Mouse (Mus musculus): ENCODE measurements around the gene Ing2. TPM values are rescaled to one million over a fixed set of nuclear protein-coding genes. Genes with fewer than 3 reads are reported as not detected.

Gene Ing2
- 10 to 100 TPM; 26.4 to 29.4 TPM for total RNA-seq (2021)
- long read RNA-seq, experiment 1, transcript Ing2-201 (2 exons, 2,812 nt) = major isoform, 21 of 29 reads
- long read RNA-seq, experiment 1, partial matches to known transcripts = 0 of 29 reads
- long read RNA-seq, experiment 1, other reads (novel, unspliced or antisense) = 8 of 29 reads
- long read RNA-seq, experiment 2, transcript Ing2-201 (2 exons, 2,812 nt) = major isoform, 53 of 56 reads
- long read RNA-seq, experiment 2, partial matches to known transcripts = 0 of 56 reads
- long read RNA-seq, experiment 2, other reads (novel, unspliced or antisense) = 3 of 56 reads

DNA sequence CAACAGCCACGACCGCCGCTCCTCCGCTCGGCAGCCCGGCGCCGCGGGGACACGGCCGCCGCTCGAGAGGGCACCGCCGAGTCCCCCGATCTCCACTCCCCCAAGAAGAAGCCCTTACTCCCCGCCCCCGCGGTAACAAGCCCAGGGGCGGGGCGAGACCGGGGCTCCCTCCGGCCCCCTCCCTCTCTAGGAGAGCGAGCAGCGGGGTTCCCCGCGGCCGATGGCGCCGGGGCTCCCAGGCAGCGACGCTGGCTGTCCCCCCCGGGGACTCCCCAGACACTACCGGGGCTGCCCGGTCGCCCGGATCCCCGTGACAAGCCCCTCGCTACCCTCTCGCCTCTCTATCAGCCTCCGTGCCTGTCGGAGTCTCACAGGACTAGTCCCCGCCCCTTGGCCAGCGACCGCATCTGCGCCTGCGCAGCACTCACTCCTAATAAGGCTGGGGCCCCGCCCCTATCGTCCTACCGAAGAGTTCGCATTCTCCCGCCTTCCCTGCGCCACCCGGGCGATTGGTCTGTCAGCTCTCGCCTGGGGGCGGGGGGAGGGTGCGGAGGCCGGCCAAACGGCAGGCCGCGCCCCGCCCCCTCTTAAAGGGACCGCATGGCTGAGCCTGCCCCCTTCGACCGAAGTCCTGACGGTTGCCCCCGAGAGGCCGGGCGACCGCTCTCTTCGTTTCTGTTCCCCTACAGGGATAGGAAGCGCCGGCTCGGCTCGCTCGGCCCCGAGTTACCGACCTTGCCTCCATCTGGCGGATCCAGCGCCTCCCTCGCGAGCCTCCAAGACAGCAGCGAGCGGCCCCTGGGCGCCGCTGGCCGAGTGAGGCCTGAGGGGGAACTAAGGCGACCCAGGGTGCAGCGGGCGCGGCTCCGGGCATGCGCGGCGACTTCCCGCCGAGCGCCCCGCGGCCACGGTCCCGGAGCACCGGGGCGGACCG lies at the start of gene Ing2:
TSS of gene Ing2 (minus strand) at position 780 of the 934 bp plus-strand sequence.
- peak; percentile 99 to 100 for DNase-seq (ENCODE audit: low spot score in 2 of 2)

DNA sequence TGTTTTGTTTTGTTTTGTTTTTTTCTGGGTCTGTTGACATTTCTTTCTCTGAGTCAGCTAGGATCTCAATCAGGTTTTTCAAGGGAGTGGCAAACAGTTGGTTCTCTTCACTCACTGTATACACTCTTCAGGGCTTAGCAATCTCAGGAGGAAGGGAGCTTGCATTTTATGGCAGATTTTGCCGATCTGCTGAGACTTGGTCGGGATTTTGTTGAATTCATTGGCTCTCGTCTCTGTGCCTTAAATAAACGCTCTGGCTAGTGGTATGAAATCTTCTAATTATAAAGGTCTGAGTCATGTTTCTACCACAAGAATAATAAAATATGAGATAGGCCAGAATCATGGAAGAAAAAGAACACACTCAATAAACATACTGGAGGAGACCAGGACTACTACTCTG lies 46.3 kb upstream of the Ing2 start:
- no peak for DNase-seq (ENCODE audit: low spot score in 2 of 2)

DNA sequence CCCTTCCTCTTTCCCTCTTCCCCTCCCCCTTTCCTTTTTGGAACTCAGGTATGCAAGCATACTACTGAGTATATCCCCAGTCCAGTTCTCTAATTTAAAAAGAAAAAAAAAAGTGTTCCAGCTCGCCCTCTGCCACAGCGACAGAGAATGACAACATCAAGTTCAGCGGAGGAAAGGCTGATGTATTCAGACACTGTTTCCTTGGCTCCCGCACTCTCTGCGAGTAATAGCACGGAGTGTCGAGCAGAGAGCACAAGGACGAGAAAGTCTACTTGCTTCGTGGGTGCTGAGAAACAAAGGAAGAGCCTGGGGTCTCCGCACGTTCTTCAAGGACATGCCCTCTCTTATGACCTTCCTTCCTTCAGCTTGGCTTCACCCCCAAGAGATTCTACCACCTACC lies 43.3 kb upstream of the Ing2 start:
- no peak for DNase-seq (ENCODE audit: low spot score in 2 of 2)

DNA sequence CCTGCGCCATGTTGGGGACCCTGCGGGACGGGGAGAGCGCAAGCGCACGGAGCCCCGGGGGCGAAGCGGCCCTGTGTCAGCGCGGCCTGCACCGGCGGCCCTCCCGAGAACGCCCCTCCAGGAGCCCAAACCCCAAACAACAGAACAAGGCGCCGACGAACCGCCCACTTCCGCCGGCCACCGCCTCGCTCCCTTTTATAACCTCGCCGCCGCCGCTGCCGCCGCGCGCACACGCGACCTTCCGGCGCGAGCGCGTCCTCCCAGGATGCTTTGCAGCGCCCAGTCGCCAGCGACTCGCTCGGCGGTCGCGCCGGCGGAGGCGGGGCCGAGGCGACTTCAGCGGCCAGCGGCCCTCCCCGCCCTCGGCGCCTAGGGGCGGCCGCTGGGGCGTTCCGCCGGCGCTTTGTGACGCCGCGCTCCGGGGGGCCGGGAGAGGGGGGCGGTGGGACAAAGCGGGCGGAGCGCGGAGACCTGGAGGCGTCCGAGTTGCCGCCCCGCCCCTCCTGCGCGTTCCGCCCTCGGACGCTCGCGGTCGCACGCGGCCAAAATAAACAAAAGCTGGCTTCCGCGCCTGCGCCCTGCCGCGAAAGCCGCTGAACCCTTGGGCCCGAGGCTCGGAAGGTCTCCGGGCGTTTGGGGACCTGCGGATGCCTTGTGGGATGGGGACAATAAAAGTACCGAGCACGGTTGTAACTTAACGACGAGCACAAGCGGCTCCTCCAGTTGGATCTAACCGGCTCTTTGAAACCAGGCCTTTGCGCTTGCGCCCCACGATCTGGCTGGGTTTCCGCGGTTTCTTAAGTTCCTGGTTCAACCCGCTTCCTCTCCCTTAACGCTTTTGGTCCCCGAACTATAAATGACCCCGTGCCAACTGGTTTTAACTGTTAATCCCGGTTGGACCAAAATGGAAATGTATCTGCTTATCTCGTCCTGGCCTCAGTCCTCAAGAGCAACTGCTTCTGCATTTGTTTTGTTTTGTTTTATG lies 38.7 kb upstream of the Ing2 start, which contains the start of gene Cdkn2aip:
TSS of gene Cdkn2aip (minus strand) at position 172 of the 985 bp plus-strand sequence.
- peak; percentile 88 to 91 for DNase-seq (ENCODE audit: low spot score in 2 of 2)

DNA sequence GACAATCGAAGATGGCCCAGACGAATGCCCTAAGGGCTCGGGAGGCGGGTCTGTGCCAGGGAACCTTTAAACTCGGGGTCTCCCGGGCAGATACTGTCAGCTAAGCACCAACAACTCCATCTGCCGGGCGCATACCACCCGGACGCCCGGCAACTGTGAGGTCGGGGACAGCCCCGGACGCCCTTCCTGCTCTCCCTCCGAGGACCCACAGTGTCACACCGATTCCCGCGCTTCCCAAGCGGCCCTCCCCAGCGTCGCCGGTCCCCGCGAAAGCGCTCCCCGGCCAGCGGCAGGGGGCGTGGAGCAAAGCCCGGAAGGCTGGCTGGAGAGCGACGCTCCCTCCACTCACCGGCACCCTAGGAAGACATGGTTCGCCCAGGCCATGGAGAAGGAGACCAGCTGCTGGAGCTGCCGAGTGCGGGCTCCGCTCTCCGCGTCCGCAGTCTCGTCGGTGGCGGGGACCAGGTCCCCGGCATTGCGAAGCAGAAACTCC lies 37.9 kb upstream of the Ing2 start:
- DNase-seq (ENCODE audit: low spot score in 2 of 2) = peak; percentile 7 to 35

DNA sequence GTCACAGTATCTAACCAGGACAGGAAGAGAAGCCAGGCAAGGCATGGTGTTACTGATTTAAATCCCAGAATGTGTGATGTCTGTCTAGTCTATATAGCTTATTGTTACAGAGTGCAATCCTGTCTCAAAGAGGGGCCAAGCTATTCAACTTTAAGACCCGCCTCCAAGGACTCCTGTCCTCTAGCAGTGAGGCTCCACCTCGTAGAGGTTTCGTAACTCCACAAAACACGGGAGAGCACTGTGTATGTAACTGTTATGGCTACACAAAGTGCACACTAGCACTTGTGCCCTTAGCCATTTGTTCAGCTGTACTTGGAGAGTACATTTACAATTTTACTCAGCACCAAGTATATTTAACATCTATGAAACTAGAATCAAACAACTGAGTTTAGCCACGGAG lies 32.8 kb upstream of the Ing2 start:
- DNase-seq (ENCODE audit: low spot score in 2 of 2) = no peak

DNA sequence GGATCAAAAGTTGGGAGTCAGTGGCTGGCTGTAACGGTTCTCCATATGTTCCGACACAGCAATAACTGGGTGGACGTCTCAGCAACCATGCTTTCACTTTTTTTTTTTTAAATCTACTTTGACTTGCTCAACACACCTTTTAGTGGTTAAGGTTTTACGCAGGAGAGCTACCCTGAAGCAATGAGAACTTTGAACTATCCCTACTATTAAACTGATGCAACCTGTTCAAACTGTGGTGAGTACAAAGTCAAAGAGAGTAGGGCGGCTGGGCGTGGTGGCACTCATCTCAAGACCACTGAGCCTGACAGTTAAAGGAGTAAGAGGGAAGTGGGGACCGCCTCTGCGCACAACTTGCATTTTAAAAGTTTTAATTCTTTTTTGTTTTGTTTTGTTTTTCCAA lies 31.4 kb upstream of the Ing2 start:
- no peak for DNase-seq (ENCODE audit: low spot score in 2 of 2)

DNA sequence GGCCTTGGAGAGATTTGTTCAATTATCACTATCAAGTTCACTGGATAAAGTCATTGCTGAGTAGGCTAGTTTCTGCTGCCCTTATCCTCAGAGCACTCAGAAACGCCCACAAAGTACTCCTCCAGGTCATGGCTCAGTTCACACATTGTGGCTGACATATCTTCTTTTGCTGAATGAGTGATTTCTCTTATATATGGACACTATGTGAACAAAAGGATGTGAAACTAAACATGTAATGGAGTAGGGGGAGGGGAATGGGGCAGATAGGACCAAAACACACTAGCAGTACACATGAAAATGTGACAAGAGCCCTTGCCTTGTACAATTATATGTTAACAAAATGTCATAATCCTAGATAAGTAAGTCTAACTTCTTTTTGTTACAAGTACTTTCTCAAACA lies 27.0 kb upstream of the Ing2 start:
- no peak for DNase-seq (ENCODE audit: low spot score in 2 of 2)

DNA sequence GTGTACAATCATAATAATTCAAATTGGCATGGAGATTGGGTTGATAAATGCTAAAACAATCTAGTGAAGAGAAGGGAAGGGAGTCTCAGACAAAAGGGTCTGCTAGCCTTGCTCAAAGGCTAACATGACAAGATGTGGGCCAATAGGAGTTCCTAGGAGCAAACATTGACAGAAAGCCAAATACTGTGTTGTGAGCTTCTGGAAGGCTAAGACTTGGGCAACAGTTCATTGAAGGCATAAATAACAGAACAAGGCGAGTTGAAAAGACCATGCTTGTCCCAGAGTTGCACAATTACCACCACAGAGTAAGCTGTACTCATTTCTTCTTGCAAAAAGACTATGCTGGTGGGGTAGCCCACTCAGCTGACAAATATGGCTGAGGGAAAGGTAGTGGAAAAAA lies 22.3 kb upstream of the Ing2 start:
- DNase-seq (ENCODE audit: low spot score in 2 of 2) = no peak

DNA sequence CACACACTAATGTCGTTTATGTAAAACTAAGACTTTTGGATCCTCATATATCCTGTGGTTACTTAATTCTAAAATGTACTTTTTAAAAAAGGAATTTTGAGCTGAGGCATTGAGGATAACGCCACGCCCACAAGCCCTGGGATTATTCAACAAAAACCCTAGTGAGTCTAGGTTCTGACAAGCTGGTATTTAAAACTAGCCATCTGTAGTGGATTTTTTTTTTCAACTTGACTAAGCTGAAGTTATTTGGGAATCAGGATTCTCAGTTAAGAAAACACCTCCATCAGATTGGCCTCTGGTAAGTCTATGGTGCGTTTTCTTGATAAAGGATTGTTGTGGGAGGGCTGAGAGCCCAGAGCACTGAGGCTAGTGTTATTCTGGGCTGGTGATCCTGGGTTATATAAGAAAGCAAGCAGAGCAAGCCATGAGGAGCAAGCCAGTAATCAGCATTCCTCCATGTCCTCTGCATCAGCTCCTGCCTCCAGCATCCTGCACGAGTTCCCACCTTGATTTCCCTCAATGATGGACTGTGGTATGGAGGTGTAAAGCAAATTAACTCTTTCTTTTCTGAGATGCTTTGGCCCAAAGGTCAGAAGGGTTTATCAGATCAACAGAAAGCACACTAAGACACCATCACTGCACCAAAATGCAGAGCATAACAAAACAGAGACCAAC lies 20.2 kb upstream of the Ing2 start:
- no peak for DNase-seq (ENCODE audit: low spot score in 2 of 2)

DNA sequence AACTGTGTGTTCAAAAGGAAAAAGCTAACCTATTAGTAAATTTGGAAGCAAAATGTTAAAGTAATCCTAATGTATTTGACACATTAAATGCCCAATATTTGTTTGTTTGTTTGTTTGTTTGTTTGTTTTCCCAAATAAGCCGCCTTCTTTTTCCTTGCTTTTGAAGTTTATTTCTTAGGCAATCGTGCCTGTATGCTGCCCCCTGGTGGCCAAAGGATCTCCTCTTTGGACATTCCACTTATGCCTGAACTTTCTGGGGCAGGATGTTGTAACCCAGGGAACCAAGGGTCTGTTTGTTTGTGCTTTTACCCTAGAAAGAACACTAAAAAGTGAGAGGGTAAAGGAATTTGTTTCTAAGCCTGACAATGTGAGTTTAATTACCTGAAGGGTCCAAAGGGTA lies 17.8 kb upstream of the Ing2 start:
- DNase-seq (ENCODE audit: low spot score in 2 of 2) = peak; percentile 51 to 65

DNA sequence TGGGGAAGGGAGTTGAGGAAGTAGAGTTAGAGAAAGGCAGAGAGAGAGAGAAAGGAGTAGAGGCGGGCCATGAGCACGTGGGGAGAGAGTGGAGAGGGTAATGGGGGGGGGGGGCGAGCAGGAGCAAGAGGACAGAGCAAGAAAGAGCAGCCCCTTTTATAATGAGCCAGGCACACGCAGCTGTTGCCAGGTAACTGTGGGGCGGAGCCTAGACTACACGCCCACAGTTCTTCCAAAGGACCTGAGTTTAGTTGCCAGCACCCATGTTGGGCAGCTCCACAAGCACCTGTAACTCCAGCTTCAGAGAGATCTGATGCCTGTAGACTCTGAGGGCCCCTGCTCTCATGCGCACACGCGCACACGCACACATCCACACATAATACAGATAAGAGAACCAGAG lies 16.5 kb upstream of the Ing2 start:
- no peak for DNase-seq (ENCODE audit: low spot score in 2 of 2)

DNA sequence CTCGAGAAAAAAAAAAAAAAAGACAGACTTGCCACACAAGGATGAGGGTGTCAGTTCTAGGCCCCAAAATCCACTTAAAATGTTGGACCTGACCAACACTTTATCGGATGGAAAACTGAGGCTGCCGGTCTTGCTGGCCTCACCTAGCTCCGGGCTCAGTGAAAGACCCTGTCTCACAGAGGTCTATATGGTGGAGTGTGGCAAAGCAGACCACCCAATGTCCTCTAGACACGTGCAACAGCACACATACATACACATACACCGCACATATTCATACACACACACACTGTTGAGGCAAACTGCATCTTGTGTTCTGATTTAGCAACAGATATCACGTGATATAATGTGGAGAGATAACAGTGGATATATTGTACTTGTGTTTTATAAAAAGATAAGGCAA lies 15.9 kb upstream of the Ing2 start:
- DNase-seq (ENCODE audit: low spot score in 2 of 2) = no peak

DNA sequence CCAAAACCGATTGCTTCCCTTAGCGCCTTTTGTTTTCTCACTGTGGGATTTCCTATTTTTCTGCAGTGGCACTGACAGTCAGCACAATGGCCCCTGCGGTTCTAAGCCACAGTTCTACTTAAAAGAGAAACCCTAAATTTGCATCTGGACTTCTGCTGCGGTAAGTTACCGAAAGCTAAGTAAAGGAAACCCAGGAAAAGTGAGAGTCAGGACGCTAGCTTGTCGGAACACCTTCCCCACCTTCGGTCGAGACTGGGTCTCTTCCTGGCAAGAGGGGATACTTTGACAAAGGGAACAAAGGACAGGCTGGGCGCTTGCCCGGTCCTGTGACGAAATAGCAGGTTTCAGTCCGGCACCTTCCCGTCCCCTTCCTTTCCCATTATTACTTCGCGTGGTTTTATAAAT lies 15.3 kb upstream of the Ing2 start:
- no peak for DNase-seq (ENCODE audit: low spot score in 2 of 2)

DNA sequence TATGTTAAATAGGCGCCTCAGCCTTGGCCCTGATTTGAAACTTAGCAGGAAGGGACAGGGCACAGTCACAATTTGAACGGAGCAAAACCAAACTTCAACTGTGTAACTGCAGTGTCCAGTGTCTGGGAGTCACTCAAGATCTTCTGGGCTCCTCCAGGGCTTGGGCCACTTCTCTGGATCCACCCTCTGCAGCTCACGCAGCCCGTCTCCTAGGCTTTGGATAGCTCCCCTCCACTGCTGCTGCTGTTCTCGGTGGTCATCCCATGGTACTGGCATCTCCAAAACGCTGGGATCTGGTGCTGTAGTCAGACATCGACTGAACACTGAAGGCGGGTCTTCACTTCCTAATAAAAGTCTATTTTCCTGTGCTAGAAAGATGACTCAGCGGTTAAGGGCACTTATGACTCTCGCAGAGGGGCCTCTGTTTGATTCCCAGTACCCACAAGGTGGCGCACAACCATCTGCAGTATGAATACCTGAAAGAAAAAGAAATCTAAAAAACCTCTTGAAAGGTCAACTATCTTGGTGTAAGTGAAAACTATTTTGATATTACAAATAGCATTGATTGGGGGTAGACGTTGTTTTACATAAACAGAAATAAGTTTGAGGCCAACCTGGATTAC lies 14.5 kb upstream of the Ing2 start:
- DNase-seq (ENCODE audit: low spot score in 2 of 2) = no peak

DNA sequence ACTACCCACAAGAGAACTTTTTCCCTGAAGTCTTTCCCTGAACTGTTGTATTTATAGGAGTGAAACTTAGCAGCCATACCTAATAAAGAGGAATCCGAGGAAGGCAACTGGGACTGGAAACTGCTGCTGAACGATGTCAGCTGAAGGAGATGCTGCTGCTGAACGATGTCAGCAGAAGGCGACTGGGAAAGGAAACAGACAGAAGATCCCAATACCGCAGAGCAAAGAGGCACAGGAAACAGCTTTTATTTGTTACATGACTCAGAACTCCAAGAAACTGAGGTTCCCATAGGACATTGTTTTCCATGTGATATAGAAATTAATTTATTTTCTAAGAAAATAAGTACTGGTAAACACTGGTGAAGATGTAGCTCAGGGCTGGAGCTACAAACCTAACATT lies 9.1 kb upstream of the Ing2 start:
- DNase-seq (ENCODE audit: low spot score in 2 of 2) = no peak

DNA sequence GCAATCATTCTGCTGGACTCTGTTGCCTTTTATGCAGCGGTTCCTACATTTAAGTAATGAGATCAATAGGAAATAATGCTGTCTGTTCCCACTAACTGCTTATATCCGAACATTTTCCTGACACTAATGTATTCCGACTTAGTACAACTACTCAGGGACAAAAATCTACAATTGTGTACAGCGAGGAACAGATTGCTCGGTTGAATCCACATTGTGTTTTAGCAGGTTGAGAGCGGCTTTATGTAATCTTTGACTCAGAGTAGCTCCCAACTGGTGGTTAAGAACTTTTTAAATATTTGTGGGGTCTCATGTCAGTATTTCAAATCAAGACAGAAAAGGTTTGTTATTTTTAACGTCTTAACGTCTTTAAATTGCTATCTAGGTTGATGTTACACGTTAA lies 8.6 kb upstream of the Ing2 start:
- no peak for DNase-seq (ENCODE audit: low spot score in 2 of 2)

DNA sequence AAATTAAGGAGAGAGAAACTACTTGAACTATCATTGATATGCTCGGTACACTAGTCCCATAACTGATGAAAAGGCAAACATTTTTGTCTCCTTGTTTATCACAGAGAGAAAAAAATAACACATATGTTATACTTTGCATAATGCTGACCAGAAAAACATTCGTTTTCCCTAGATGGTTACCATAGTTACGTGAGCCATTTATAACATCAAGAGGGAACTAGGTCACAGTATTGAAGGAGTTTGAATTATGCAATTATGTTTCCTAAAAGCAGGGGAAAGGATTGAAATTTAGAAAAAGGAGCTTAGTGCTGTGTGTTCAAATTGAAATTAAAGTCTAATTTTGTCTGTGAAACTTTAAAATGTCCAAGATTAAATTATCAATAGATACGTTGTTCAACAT lies 5.0 kb upstream of the Ing2 start:
- DNase-seq (ENCODE audit: low spot score in 2 of 2) = no peak

DNA sequence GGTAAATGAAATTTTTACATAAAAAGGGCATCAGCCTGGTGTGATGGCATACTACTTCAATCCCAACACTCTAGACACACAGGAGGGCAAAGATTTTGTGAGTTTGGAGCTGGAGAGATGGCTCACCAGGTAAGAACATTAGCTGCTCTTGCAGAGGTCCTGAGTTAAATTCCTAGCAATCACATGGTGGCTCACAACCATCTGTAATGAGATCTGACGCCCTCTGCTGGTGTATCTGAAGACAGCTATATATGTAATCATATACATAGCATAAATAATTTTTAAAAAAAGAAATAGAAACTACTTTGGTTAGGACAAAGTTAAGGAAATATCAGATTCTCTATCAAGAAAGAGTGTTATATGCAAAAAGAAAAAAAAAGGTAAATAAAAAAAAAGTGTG lies 4.2 kb upstream of the Ing2 start:
- no peak for DNase-seq (ENCODE audit: low spot score in 2 of 2)

DNA sequence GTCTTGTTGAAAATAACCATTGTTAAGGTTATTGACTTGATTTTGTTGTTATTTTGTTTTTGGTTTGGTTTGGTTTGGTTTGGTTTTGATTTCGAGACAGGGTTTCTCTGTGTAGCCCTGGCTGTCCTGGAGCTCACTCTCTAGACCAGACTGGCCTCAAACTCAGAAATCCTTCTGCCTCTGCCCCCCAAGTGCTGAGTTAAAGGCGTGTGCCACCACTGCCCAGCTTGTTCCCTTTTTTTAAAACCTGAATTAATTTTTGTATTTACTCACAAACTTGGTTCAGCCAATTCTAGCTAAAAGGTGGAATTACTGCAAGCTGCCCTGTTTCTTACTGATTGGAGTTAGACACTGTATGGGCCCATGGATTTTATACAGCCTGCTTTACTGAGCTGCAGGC lies 1.3 kb upstream of the Ing2 start:
- no peak for DNase-seq (ENCODE audit: low spot score in 2 of 2)

Measured in adrenal gland, postnatal 4 days (tissue).